Mouse (Mus musculus) spleen, adult 2 months (tissue): ENCODE measurements around the gene Edn1. TPM values are rescaled to one million over a fixed set of nuclear protein-coding genes. Genes with fewer than 3 reads are reported as not detected.

Source experiments
- DNase-seq, 2 experiments: peaks; one replicate each; pipeline versions ENCODE4 v3.0.0 to v3.0.0-alpha.2; 2012 to 2021; ENCODE audit warnings: low spot score in 2 of 2, low read depth in 1 of 2
- H3K27ac ChIP-seq: fragments of 200-500 bp; 2 replicates; pipeline ENCODE4 v1.5.1; 2012; ENCODE audit warnings: low read length, inconsistent platforms; ENCODE audit not compliant: insufficient read depth
- H3K27me3 ChIP-seq: fragments of 200-500 bp; 2 replicates; pipeline ENCODE4 v1.6.1; 2012; ENCODE audit warnings: mild to moderate bottlenecking, moderate library complexity, low read length, inconsistent platforms; ENCODE audit not compliant: control insufficient read depth, insufficient read depth
- H3K36me3 ChIP-seq: fragments of 200-500 bp; 2 replicates; pipeline ENCODE4 v1.6.1; 2012; ENCODE audit warnings: mild to moderate bottlenecking, low read length, inconsistent platforms; ENCODE audit not compliant: control insufficient read depth, insufficient read depth
- H3K4me1 ChIP-seq: fragments of 200-500 bp; 2 replicates; pipeline ENCODE4 v1.6.1; 2011; ENCODE audit warnings: inconsistent platforms; ENCODE audit not compliant: control insufficient read depth, insufficient read depth, insufficient read length
- H3K4me3 ChIP-seq: fragments of 200-500 bp; 2 replicates; pipeline ENCODE4 v1.5.1; 2011; ENCODE audit warnings: mild to moderate bottlenecking, inconsistent platforms; ENCODE audit not compliant: insufficient read depth, insufficient read length; ENCODE audit errors: extremely low read depth
- CTCF ChIP-seq: fragments of 200-500 bp; IDR thresholded peaks from 2 replicates; pipeline ENCODE4 v1.5.1; 2011; ENCODE audit warnings: mild to moderate bottlenecking, inconsistent platforms; ENCODE audit not compliant: insufficient read depth, insufficient read length, insufficient replicate concordance; ENCODE audit errors: extremely low read depth
- POLR2A ChIP-seq: fragments of 200-500 bp; IDR thresholded peaks from 2 replicates; pipeline ENCODE4 v1.6.1; 2011; ENCODE audit warnings: low read depth, low read length, inconsistent platforms
- WGBS: fragments of 180-500 bp; shearing (Covaris S2); methylation state at CpG from one replicate; pipeline ENCODE4 v1.1.7; 2018; 5-methylcytosine and 5-hydroxymethylcytosine counted together
- polyA plus RNA-seq: library from polyadenylated mRNA; depleted of rRNA; stranded (reverse); fragments of >200 nt; gene quantifications from 2 replicates; pipeline ENCODE4 v1.2.3, GENCODE M21; 2012; rRNA removed

The Edn1 gene
- 0.50 and 0.75 TPM in 2 replicates for polyA plus RNA-seq

GRCm38 (mm10) chr13:42301161-42301721 lies at the start of gene Edn1:
Gene Edn1 (plus strand): TSS chr13:42301476.
- peak; percentile 12 to 30 for DNase-seq
- Histone ChIP-seq H3K27ac (no peak within 1 kb of the TSS), H3K4me1 (no peaks in the 10 kb centered on the region), H3K27me3 (peaks cover 10% of the 10 kb centered on the region), H3K36me3 (no peaks in the 10 kb centered on the region), H3K4me3 (peak within 1 kb of the TSS; percentile 54)
- no peak for TF ChIP-seq POLR2A
- 3% methylated on average over 26 of the region's 26 CpGs for WGBS

- no peak overlapping the region for H3K27ac ChIP-seq
- no peak for TF ChIP-seq CTCF
- TF ChIP-seq POLR2A: no peak
- no peaks in the 10 kb centered on the region for H3K27me3 ChIP-seq
- H3K4me3 ChIP-seq: no peak overlapping the region
- no peak for DNase-seq
- 20% methylated on average over 5 of the region's 5 CpGs for WGBS
- H3K36me3 ChIP-seq: no peaks in the 10 kb centered on the region
- H3K4me1 ChIP-seq: no peaks in the 10 kb centered on the region
These were observed 47.5 kb upstream of the Edn1 start for GRCm38 (mm10) chr13:42253821-42254220.

GRCm38 (mm10) chr13:42255105-42255504 lies 46.2 kb upstream of the Edn1 start:
- Histone ChIP-seq H3K36me3 (no peaks in the 10 kb centered on the region), H3K27ac (no peak overlapping the region), H3K27me3 (no peaks in the 10 kb centered on the region), H3K4me1 (no peaks in the 10 kb centered on the region), H3K4me3 (no peak overlapping the region)
- TF ChIP-seq POLR2A (no peak), CTCF (no peak)
- DNase-seq: no peak
- WGBS: 79% methylated on average over 1 of the region's 1 CpGs

- no peaks in the 10 kb centered on the region for H3K27me3 ChIP-seq
- 46% methylated on average over 5 of the region's 5 CpGs for WGBS
- DNase-seq: no peak
- no peaks in the 10 kb centered on the region for H3K4me1 ChIP-seq
- no peak overlapping the region for H3K4me3 ChIP-seq
- H3K36me3 ChIP-seq: no peaks in the 10 kb centered on the region
- TF ChIP-seq POLR2A (no peak), CTCF (no peak)
- no peak overlapping the region for H3K27ac ChIP-seq
These were observed 42.9 kb upstream of the Edn1 start for GRCm38 (mm10) chr13:42258422-42258821.

GRCm38 (mm10) chr13:42260667-42261066 lies 40.6 kb upstream of the Edn1 start:
- no peaks in the 10 kb centered on the region; the same call in 1 of the 2 replicates for H3K27me3 ChIP-seq
- TF ChIP-seq POLR2A (no peak), CTCF (no peak)
- H3K4me1 ChIP-seq: no peaks in the 10 kb centered on the region
- WGBS: 92% methylated on average over 6 of the region's 6 CpGs
- no peak overlapping the region for H3K27ac ChIP-seq
- no peaks in the 10 kb centered on the region for H3K36me3 ChIP-seq
- H3K4me3 ChIP-seq: no peak overlapping the region
- DNase-seq: no peak

GRCm38 (mm10) chr13:42270051-42270450 lies 31.2 kb upstream of the Edn1 start:
- 94% methylated on average over 9 of the region's 9 CpGs for WGBS
- H3K36me3 ChIP-seq: no peaks in the 10 kb centered on the region
- TF ChIP-seq POLR2A (no peak), CTCF (no peak)

GRCm38 (mm10) chr13:42276774-42277454 lies 24.4 kb upstream of the Edn1 start:
- no peaks in the 10 kb centered on the region for H3K4me1 ChIP-seq
- no peaks in the 10 kb centered on the region for H3K36me3 ChIP-seq
- no peak overlapping the region for H3K27ac ChIP-seq
- no peaks in the 10 kb centered on the region; the same call in 1 of the 2 replicates for H3K27me3 ChIP-seq
- no peak overlapping the region for H3K4me3 ChIP-seq
- DNase-seq: no peak
- TF ChIP-seq POLR2A (no peak), CTCF (no peak)
- WGBS: 89% methylated on average over 9 of the region's 9 CpGs

More at GRCm38 (mm10) chr13:42270051-42270450, 31.2 kb upstream of the Edn1 start:
- Histone ChIP-seq H3K27ac (no peak overlapping the region), H3K27me3 (no peaks in the 10 kb centered on the region), H3K4me1 (no peaks in the 10 kb centered on the region), H3K4me3 (no peak overlapping the region)
- no peak for DNase-seq
